Mouse (Mus musculus): ENCODE data around the gene Sar1a. TPM values are rescaled to one million over a fixed set of nuclear protein-coding genes. Genes with fewer than 3 reads are reported as not detected.

Sar1a gene
- polyA plus RNA-seq, 1 experiment from 2014 or later, result 169 TPM

DNA sequence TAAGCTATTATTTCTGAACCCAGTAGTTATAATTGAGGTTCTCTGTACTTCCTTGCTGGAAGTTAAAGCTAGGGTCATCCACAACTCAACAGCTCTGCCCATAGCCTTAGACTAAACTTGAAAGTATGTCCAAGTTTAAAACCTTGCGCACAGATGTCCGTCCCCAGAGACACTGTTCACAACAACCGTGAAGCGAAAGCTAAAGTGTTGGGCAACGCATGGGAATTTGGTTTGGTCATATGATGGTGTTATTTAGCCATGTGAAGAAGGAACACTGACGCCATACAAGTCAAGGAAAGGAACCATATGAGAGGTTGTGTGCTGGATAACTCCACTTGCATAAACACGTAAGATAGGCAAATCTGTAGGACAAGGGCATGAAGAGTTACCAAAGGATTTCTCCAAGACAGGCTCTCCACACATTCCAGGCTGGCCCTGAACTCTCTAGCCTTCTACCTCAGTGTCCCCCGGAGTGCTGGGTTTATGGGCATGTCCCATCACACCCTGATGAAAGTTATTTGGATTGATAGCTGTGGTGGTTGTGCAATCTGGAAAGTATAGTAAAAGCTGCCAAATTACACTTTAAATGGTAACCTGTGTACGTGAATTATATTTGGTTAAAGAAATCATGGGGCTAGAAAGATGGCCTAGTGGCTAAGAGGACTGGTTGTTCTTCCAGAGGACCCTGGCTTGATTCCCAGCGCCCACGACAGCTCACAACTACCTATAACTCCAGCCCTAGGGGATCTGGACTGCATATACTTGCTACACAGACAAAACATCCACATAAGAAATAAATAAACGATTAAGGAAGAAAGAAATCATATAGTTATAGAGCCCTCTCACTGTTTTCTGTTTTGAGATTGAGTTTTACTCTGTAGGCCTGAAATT lies 37.6 kb downstream of the Sar1a start:
- no peak for ATAC-seq (ENCODE audit: insufficient number of reproducible peaks, insufficient read depth, low FRiP score, low read depth)
- Histone ChIP-seq H3K4me1 (ENCODE audit: control insufficient read depth in 2 of 2, insufficient read depth in 2 of 2, low read length in 2 of 2) (peaks cover 11 to 12% of the 10 kb centered on the region in 2 experiments), H3K27me3 (ENCODE audit: control insufficient read depth, insufficient read depth, low read length) (no peaks in the 10 kb centered on the region), H3K27ac (replicated peaks in 1 of 2; ENCODE audit: control insufficient read depth in 1 of 2, insufficient read depth in 1 of 2, low read depth in 2 of 2, low read length in 2 of 2) (no peak overlapping the region), H3K9ac (ENCODE audit: low read length) (no peak overlapping the region), H3K36me3 (ENCODE audit: control insufficient read depth, insufficient read depth, low read length) (no peaks in the 10 kb centered on the region), H3K9me3 (ENCODE audit: control insufficient read depth, low read length) (no peaks in the 10 kb centered on the region), H3K4me3 (ENCODE audit: control insufficient read depth in 1 of 2, insufficient read depth in 1 of 2, low read depth in 1 of 2, low read length in 2 of 2) (no peak overlapping the region), H3K4me2 (ENCODE audit: low read length) (no peak overlapping the region)
- WGBS, result 88% methylated on average over 12 of the region's 12 CpGs

GRCm38 (mm10) chr10:61720331-61720730 lies 40.2 kb downstream of the Sar1a start:
- Histone ChIP-seq H3K4me1 (ENCODE audit: control insufficient read depth in 2 of 2, insufficient read depth in 2 of 2, low read length in 2 of 2) (peaks cover 11 to 14% of the 10 kb centered on the region in 2 experiments), H3K4me2 (ENCODE audit: low read length) (no peak overlapping the region), H3K36me3 (ENCODE audit: control insufficient read depth, insufficient read depth, low read length) (no peaks in the 10 kb centered on the region), H3K9ac (ENCODE audit: low read length) (no peak overlapping the region), H3K27ac (replicated peaks in 1 of 2; ENCODE audit: control insufficient read depth in 1 of 2, insufficient read depth in 1 of 2, low read depth in 2 of 2, low read length in 2 of 2) (no peak overlapping the region), H3K4me3 (ENCODE audit: control insufficient read depth in 1 of 2, insufficient read depth in 1 of 2, low read depth in 1 of 2, low read length in 2 of 2) (no peak overlapping the region), H3K9me3 (ENCODE audit: control insufficient read depth, low read length) (no peaks in the 10 kb centered on the region), H3K27me3 (ENCODE audit: control insufficient read depth, insufficient read depth, low read length) (no peaks in the 10 kb centered on the region)
- no peak for ATAC-seq (ENCODE audit: insufficient number of reproducible peaks, insufficient read depth, low FRiP score, low read depth)
- 79% methylated on average over 7 of the region's 7 CpGs for WGBS

DNA sequence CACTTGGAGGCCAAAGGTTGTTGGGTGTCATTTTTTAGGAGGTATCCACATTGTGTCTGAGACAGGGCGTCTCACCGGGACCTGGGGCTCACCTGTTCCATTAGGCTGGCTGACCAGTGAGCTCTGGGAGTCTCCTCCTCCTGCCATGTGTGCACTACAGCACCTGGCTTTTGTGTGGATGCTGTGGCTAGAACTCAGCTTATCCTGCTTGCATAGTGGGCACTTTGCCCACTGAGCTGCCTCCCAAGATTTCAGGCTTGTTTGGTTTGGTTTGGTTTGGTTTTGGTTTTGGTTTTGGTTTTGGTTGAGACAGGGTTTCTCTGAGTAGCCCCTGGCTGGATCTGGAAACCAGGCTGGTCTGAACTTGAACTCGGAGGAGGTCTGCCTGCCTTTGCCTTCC lies 42.1 kb downstream of the Sar1a start:
- Histone ChIP-seq H3K36me3 (ENCODE audit: control insufficient read depth, insufficient read depth, low read length) (peaks cover 10% of the 10 kb centered on the region; the same call in 1 of the 2 replicates), H3K4me1 (ENCODE audit: control insufficient read depth in 2 of 2, insufficient read depth in 2 of 2, low read length in 2 of 2) (peaks cover 4 to 6% of the 10 kb centered on the region in 2 experiments; a peak in 3 of 4 replicates), H3K27me3 (ENCODE audit: control insufficient read depth, insufficient read depth, low read length) (no peaks in the 10 kb centered on the region), H3K27ac (replicated peaks in 1 of 2; ENCODE audit: control insufficient read depth in 1 of 2, insufficient read depth in 1 of 2, low read depth in 2 of 2, low read length in 2 of 2) (no peak overlapping the region), H3K9ac (ENCODE audit: low read length) (no peak overlapping the region), H3K4me2 (ENCODE audit: low read length) (no peak overlapping the region), H3K4me3 (ENCODE audit: control insufficient read depth in 1 of 2, insufficient read depth in 1 of 2, low read depth in 1 of 2, low read length in 2 of 2) (no peak overlapping the region), H3K9me3 (ENCODE audit: control insufficient read depth, low read length) (no peaks in the 10 kb centered on the region)
- WGBS, result 78% methylated on average over 3 of the region's 3 CpGs
- no peak for ATAC-seq (ENCODE audit: insufficient number of reproducible peaks, insufficient read depth, low FRiP score, low read depth)

- Histone ChIP-seq H3K9me3 (ENCODE audit: control insufficient read depth, low read length) (no peaks in the 10 kb centered on the region), H3K4me3 (ENCODE audit: control insufficient read depth in 1 of 2, insufficient read depth in 1 of 2, low read depth in 1 of 2, low read length in 2 of 2) (no peak overlapping the region), H3K27ac (replicated peaks in 1 of 2; ENCODE audit: control insufficient read depth in 1 of 2, insufficient read depth in 1 of 2, low read depth in 2 of 2, low read length in 2 of 2) (0 out of 4 replicates have a peak overlapping the region, but pooled peaks of 1 of the 2 experiments have one; percentile 2), H3K27me3 (ENCODE audit: control insufficient read depth, insufficient read depth, low read length) (no peaks in the 10 kb centered on the region), H3K4me2 (ENCODE audit: low read length) (no peak overlapping the region), H3K4me1 (ENCODE audit: control insufficient read depth in 2 of 2, insufficient read depth in 2 of 2, low read length in 2 of 2) (peaks cover 4 to 6% of the 10 kb centered on the region in 2 experiments; a peak in 3 of 4 replicates), H3K9ac (ENCODE audit: low read length) (no peak overlapping the region), H3K36me3 (ENCODE audit: control insufficient read depth, insufficient read depth, low read length) (peaks cover 20% of the 10 kb centered on the region)
- ATAC-seq (ENCODE audit: insufficient number of reproducible peaks, insufficient read depth, low FRiP score, low read depth), result 0 out of 2 replicates have a peak, but pooled peaks have one; percentile 15
- 31% methylated on average over 6 of the region's 6 CpGs for WGBS
Measured at GRCm38 (mm10) chr10:61723271-61723670, 43.2 kb downstream of the Sar1a start.

DNA sequence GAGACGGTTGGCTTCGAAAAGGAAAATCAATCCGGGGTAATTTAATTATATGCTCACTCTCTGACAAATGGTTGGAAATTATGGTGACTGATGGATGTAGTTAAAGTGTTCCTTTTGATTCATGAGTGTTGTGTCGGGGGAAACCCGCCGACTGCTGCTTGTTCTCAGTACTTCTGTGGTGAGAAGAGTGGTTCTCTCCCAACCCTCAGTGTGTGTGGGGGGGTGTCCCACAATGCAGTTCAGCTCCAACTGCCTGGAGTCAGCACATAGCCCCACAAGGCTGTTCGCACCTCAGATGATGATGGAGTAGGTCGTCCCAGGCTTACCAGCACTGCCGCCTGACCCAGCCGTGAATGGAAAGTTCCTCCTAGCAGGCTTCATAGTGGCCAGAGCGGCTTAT lies 49.1 kb downstream of the Sar1a start:
- Histone ChIP-seq H3K36me3 (ENCODE audit: control insufficient read depth, insufficient read depth, low read length) (peaks cover 37% of the 10 kb centered on the region), H3K4me3 (ENCODE audit: control insufficient read depth in 1 of 2, insufficient read depth in 1 of 2, low read depth in 1 of 2, low read length in 2 of 2) (no peak overlapping the region), H3K4me1 (ENCODE audit: control insufficient read depth in 2 of 2, insufficient read depth in 2 of 2, low read length in 2 of 2) (no peaks in the 10 kb centered on the region), H3K4me2 (ENCODE audit: low read length) (no peak overlapping the region), H3K9ac (ENCODE audit: low read length) (no peak overlapping the region), H3K27ac (replicated peaks in 1 of 2; ENCODE audit: control insufficient read depth in 1 of 2, insufficient read depth in 1 of 2, low read depth in 2 of 2, low read length in 2 of 2) (no peak overlapping the region), H3K9me3 (ENCODE audit: control insufficient read depth, low read length) (no peaks in the 10 kb centered on the region), H3K27me3 (ENCODE audit: control insufficient read depth, insufficient read depth, low read length) (no peaks in the 10 kb centered on the region)
- WGBS, result 82% methylated on average over 11 of the region's 11 CpGs
- no peak for ATAC-seq (ENCODE audit: insufficient number of reproducible peaks, insufficient read depth, low FRiP score, low read depth)

DNA sequence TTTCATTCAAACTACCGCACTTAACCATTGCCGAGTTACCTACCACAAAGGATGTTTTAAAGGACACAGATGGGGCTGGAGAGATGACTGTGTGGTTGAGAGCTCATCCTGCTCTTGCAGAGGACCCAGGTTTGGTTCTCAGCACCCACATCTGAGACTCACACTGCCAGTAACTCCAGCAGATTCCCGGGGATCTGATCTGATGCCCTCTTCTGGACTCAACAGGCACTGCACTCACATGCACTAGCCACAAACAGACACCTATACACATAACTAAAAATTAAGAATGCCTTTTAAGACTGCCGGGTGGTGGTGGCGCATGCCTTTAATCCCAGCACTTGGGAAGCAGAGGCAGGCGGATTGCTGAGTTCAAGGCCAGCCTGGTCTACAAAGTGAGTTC lies 50.1 kb downstream of the Sar1a start:
- Histone ChIP-seq H3K27me3 (ENCODE audit: control insufficient read depth, insufficient read depth, low read length) (no peaks in the 10 kb centered on the region), H3K9ac (ENCODE audit: low read length) (no peak overlapping the region), H3K27ac (replicated peaks in 1 of 2; ENCODE audit: control insufficient read depth in 1 of 2, insufficient read depth in 1 of 2, low read depth in 2 of 2, low read length in 2 of 2) (no peak overlapping the region), H3K4me3 (ENCODE audit: control insufficient read depth in 1 of 2, insufficient read depth in 1 of 2, low read depth in 1 of 2, low read length in 2 of 2) (no peak overlapping the region), H3K9me3 (ENCODE audit: control insufficient read depth, low read length) (no peaks in the 10 kb centered on the region), H3K4me2 (ENCODE audit: low read length) (no peak overlapping the region), H3K36me3 (ENCODE audit: control insufficient read depth, insufficient read depth, low read length) (peaks cover 37% of the 10 kb centered on the region), H3K4me1 (ENCODE audit: control insufficient read depth in 2 of 2, insufficient read depth in 2 of 2, low read length in 2 of 2) (no peaks in the 10 kb centered on the region)
- 93% methylated on average over 6 of the region's 6 CpGs for WGBS
- ATAC-seq (ENCODE audit: insufficient number of reproducible peaks, insufficient read depth, low FRiP score, low read depth), result no peak

DNA sequence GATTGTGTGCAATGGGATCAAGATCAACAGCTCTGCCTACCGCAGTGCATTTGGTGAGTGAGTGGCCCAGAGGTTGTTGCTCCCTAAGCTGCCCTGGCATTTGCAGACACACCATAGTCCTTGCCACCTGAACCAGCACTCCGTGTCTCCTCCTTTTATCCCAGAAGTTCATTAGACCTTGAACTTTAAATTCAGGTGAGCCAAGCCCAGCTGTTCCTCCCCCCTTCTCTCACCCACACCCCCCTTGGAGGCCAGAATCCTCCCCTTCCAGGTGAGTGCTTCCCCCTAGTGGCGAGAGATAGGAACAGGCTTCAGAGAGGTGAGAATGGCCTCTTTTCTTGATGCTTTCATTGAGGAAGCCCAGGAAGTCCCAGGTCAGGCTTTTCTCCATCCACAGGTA lies 54.3 kb downstream of the Sar1a start:
- no peak for ATAC-seq (ENCODE audit: insufficient number of reproducible peaks, insufficient read depth, low FRiP score, low read depth)
- WGBS, result 51% methylated on average over 3 of the region's 3 CpGs
- Histone ChIP-seq H3K4me1 (ENCODE audit: control insufficient read depth in 2 of 2, insufficient read depth in 2 of 2, low read length in 2 of 2) (no peaks in the 10 kb centered on the region), H3K4me3 (ENCODE audit: control insufficient read depth in 1 of 2, insufficient read depth in 1 of 2, low read depth in 1 of 2, low read length in 2 of 2) (no peak overlapping the region), H3K9me3 (ENCODE audit: control insufficient read depth, low read length) (no peaks in the 10 kb centered on the region), H3K4me2 (ENCODE audit: low read length) (no peak overlapping the region), H3K27me3 (ENCODE audit: control insufficient read depth, insufficient read depth, low read length) (no peaks in the 10 kb centered on the region), H3K9ac (ENCODE audit: low read length) (no peak overlapping the region), H3K27ac (replicated peaks in 1 of 2; ENCODE audit: control insufficient read depth in 1 of 2, insufficient read depth in 1 of 2, low read depth in 2 of 2, low read length in 2 of 2) (no peak overlapping the region), H3K36me3 (ENCODE audit: control insufficient read depth, insufficient read depth, low read length) (peaks cover 38% of the 10 kb centered on the region)
